Mouse (Mus musculus) limb, embryonic 14.5 days (tissue): ENCODE data around the gene Itih4. TPM values are rescaled to one million over a fixed set of nuclear protein-coding genes. Genes with fewer than 3 reads are reported as not detected.

Source experiments
- ATAC-seq: fragments of 200-750 bp; cut with Nextera tagmentation; 2 replicates; pipeline ENCODE4 v1.8.0; 2017; ENCODE audit warnings: low read depth, moderate number of reproducible peaks, moderate TSS enrichment; ENCODE audit not compliant: low FRiP score
- DNase-seq: peaks from one replicate; pipeline ENCODE4 v3.0.0-alpha.2; 2015; ENCODE audit warnings: low spot score
- H3K27ac ChIP-seq: fragments of 300-500 bp; sonication (generic); replicated peaks from 2 replicates; pipeline ENCODE4 v1.5.1; 2014; ENCODE audit warnings: low read depth, mild to moderate bottlenecking, low read length, moderate library complexity, mixed read lengths
- H3K27me3 ChIP-seq: fragments of 300-500 bp; sonication (generic); 2 replicates; pipeline ENCODE4 v1.6.1; 2014; ENCODE audit warnings: low read length, mixed read lengths; ENCODE audit not compliant: control insufficient read depth, insufficient read depth
- H3K36me3 ChIP-seq: fragments of 300-500 bp; sonication (generic); 2 replicates; pipeline ENCODE4 v1.6.1; 2014; ENCODE audit warnings: mild to moderate bottlenecking, low read length, moderate library complexity, mixed read lengths; ENCODE audit not compliant: control insufficient read depth, insufficient read depth
- H3K4me1 ChIP-seq: fragments of 300-500 bp; sonication (generic); 2 replicates; pipeline ENCODE4 v1.6.1; 2014; ENCODE audit warnings: antibody characterized with exemption, low read length, mixed read lengths; ENCODE audit not compliant: control insufficient read depth, insufficient read depth
- H3K4me2 ChIP-seq: fragments of 300-500 bp; sonication (generic); replicated peaks from 2 replicates; pipeline ENCODE4 v1.6.1; 2014; ENCODE audit warnings: low read depth, mild to moderate bottlenecking, low read length, moderate library complexity; ENCODE audit not compliant: severe bottlenecking
- H3K4me3 ChIP-seq: fragments of 300-500 bp; sonication (generic); replicated peaks from 2 replicates; pipeline ENCODE4 v1.5.1; 2014; ENCODE audit warnings: low read length
- H3K9ac ChIP-seq: fragments of 300-500 bp; sonication (generic); 2 replicates; pipeline ENCODE4 v1.6.1; 2014; ENCODE audit warnings: mild to moderate bottlenecking, low read depth, low read length, moderate library complexity; ENCODE audit not compliant: severe bottlenecking
- H3K9me3 ChIP-seq: fragments of 300-500 bp; sonication (generic); 2 replicates; pipeline ENCODE4 v1.6.1; 2016; ENCODE audit warnings: low read length; ENCODE audit not compliant: control insufficient read depth
- POLR2A ChIP-seq: fragments of 200-500 bp; IDR thresholded peaks from 2 replicates; pipeline ENCODE4 v1.8.0; 2012; ENCODE audit warnings: inconsistent platforms, mild to moderate bottlenecking, moderate library complexity, borderline replicate concordance; ENCODE audit not compliant: insufficient read depth, insufficient read length; ENCODE audit errors: extremely low read depth
- WGBS: fragments of 180-500 bp; shearing (Covaris S2); extraction: QIAGEN DNeasy Blood & Tissue Kit; methylation state at CpG from one replicate; pipeline ENCODE4 v1.1.7; 2014; 5-methylcytosine and 5-hydroxymethylcytosine counted together
- polyA plus RNA-seq, 2 experiments: library from polyadenylated mRNA; depleted of rRNA in 1 of 2; stranded (reverse) in 1 of 2; unstranded in 1 of 2; fragments of >200 nt; fragmentation: Nextera tagmentation in 1 of 2; extraction: Ambion mirVana in 1 of 2; gene quantifications; 2 replicates each; pipeline versions ENCODE4 v1.2.1 to v1.2.3; 2012 to 2014

Itih4 gene
- polyA plus RNA-seq, 2 experiments = 0.08 TPM; not detected in 1

- Histone ChIP-seq H3K9me3 (no peaks in the 10 kb centered on the region), H3K27me3 (no peaks in the 10 kb centered on the region), H3K9ac (no peak overlapping the region), H3K4me2 (no peak overlapping the region), H3K36me3 (peaks cover 24% of the 10 kb centered on the region), H3K4me3 (no peak overlapping the region), H3K27ac (no peak overlapping the region), H3K4me1 (peaks cover 24% of the 10 kb centered on the region)
- no peak for TF ChIP-seq POLR2A
- WGBS = 31% methylated on average over 5 of the region's 5 CpGs
- peak; percentile 78 for DNase-seq
- ATAC-seq = no peak
Observed at GRCm38 (mm10) chr14:30867042-30867441, 19.2 kb upstream of the Itih4 start.

DNA sequence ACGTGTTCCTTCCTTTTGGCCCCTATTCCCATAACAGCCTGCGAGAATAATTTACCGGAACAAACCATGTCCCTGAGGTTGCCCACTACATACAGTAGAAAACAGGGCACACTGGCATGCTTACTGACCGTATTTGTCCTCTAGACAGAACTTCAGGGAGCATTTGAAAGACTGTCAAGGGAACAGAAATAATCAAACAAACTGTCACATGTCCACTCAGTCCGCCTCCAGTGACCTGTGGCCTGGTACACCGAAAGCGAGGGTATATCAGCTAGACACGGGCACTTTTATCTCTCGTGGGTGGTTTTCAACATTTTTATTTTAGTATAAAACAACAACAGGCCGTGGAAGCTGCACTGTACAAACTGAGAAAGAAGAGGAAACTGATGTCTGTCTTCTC is 17.4 kb upstream of the Itih4 start:
- DNase-seq = no peak
- no peaks in the 10 kb centered on the region for H3K27me3 ChIP-seq
- no peaks in the 10 kb centered on the region for H3K9me3 ChIP-seq
- ATAC-seq = no peak
- no peak overlapping the region for H3K27ac ChIP-seq
- TF ChIP-seq POLR2A = no peak
- H3K36me3 ChIP-seq = peaks cover 39% of the 10 kb centered on the region
- H3K4me2 ChIP-seq = no peak overlapping the region
- 94% methylated on average over 10 of the region's 10 CpGs for WGBS
- H3K4me3 ChIP-seq = no peak overlapping the region
- H3K4me1 ChIP-seq = peaks cover 24% of the 10 kb centered on the region
- no peak overlapping the region for H3K9ac ChIP-seq

DNA sequence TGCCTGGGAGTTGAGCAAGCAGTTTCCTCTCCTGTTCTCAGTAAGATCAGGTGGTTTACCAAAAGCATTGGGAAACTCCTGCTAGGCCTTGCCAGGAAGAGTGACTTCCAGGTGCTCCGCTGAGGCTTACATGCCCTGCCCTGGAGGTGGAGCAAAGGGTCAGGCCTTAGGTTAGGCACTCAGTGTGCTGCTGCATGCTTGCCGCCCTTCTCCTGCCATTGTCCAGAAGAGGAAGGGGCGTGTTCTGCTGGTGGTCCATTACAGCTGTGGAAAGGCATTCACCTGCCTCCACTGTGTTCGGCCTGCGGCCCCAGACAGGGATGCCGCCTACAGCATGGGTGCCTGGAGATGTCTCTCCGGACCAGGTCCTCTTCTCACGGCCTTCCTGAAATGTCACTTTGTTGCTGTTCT is 16.9 kb upstream of the Itih4 start:
- Histone ChIP-seq H3K27ac (peak overlapping the region; percentile 82; the same call in 1 of the 2 replicates), H3K36me3 (peaks cover 42% of the 10 kb centered on the region), H3K27me3 (no peaks in the 10 kb centered on the region), H3K4me2 (no peak overlapping the region; the same call in 1 of the 2 replicates), H3K4me1 (peaks cover 24% of the 10 kb centered on the region), H3K4me3 (no peak overlapping the region), H3K9ac (peak overlapping the region; percentile 16; the same call in 1 of the 2 replicates), H3K9me3 (no peaks in the 10 kb centered on the region)
- WGBS = 88% methylated on average over 8 of the region's 8 CpGs
- ATAC-seq = no peak
- TF ChIP-seq POLR2A = no peak
- DNase-seq = no peak

DNA sequence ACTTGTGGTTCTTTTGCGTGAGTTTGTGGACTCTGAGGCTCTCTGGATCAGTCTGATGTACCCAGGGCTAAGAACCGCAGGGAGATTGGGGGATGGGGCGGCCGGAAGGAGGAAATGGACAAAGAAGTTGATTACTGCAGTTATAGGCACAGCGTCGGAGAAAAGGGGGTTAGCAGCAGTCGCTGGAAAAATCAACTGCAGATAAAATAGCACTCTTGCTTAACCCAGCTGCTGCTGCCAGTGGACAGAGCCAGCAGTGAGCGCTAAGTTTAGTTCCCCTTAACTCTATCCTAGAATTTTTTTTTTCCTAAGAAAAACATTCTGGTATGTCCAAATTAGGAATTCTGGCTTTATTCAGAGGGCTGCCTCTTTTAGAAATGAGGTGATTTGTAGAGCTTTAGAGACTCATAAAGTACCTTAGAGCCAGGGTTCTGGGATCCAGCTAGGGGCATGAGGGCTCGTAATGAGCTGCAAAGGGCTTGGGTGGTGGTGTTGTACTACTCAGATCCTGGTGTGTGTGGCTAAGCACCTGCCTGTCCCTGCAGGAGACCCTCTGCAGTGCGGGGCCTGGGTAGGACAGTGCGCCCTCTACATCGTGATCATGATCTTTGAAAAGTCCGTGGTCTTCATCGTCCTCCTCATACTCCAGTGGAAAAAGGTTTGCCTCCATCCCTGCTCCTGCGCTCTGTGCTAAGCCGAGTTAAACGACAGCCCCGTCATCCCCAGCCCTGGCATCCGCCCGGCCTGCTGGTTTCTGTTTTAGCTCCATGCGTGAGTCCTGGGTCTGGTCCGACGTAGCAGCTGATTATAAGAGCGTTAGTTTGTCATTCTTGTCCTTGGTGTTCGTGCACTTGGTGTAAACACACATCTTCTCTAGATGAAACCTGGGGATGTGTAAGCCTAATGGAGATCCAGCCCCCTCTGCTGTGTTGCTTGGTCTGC is 15.8 kb upstream of the Itih4 start:
- Histone ChIP-seq H3K9ac (peak overlapping the region; percentile 16; the same call in 1 of the 2 replicates), H3K36me3 (peaks cover 47% of the 10 kb centered on the region), H3K4me1 (peaks cover 24% of the 10 kb centered on the region), H3K27me3 (no peaks in the 10 kb centered on the region), H3K4me2 (no peak overlapping the region; the same call in 1 of the 2 replicates), H3K27ac (peak overlapping the region; percentile 82), H3K4me3 (no peak overlapping the region), H3K9me3 (no peaks in the 10 kb centered on the region)
- WGBS = 45% methylated on average over 25 of the region's 25 CpGs
- peak; percentile 65 for ATAC-seq
- no peak for TF ChIP-seq POLR2A
- DNase-seq = peak; percentile 58

GRCm38 (mm10) chr14:30874095-30874700 is 12.1 kb upstream of the Itih4 start:
- Histone ChIP-seq H3K9me3 (no peaks in the 10 kb centered on the region), H3K9ac (no peak overlapping the region), H3K36me3 (peaks cover 43% of the 10 kb centered on the region), H3K27ac (no peak overlapping the region), H3K27me3 (no peaks in the 10 kb centered on the region), H3K4me2 (no peak overlapping the region), H3K4me1 (peaks cover 21% of the 10 kb centered on the region), H3K4me3 (no peak overlapping the region)
- 82% methylated on average over 18 of the region's 18 CpGs for WGBS
- no peak for ATAC-seq
- DNase-seq = no peak
- no peak for TF ChIP-seq POLR2A
